ENCODE assay signal across 22 mouse cellular contexts in genomic region chr13:23515281-23515680, GRCm38 (mm10). TPM values are rescaled to one million over a fixed set of nuclear protein-coding genes. Genes with fewer than 3 reads are reported as not detected.
DNase-seq lines count a peak whose midpoint lies in the region; ATAC-seq lines count a peak whose summit lies in the region.
"Had no signal": no experiment of that assay in that cellular context is flagged by ENCODE, and none has a peak within 500 bp of the region (broad histone marks: within the 10 kb centered on the region; RNA-seq: fewer than 3 reads in every experiment).

No protein-coding gene starts in this region.

- no peak for ATAC-seq in midbrain, embryonic 13.5 days
- no peak for ATAC-seq in megakaryocyte-erythroid progenitor cell, adult 5-6 weeks (replicated peaks; ENCODE audit: low FRiP score, low TSS enrichment, poor library complexity, severe bottlenecking)
- ATAC-seq: forebrain, embryonic 14.5 days; Patski had no signal

- no peaks in the 10 kb centered on the region for H3K9me3 ChIP-seq in midbrain, embryonic 10.5 days (replicated peaks)
- no peaks in the 10 kb centered on the region for H3K9me3 ChIP-seq in midbrain, embryonic 13.5 days
- H3K9me3 ChIP-seq: embryonic facial prominence, embryonic 15.5 days; forebrain, embryonic 10.5 days; heart, embryonic 13.5 days; hindbrain, embryonic 15.5 days had no signal

- H3K4me2 ChIP-seq in midbrain, embryonic 13.5 days (replicated peaks), result no peak overlapping the region
- H3K4me2 ChIP-seq: embryonic facial prominence, embryonic 15.5 days had no signal

- 66% methylated on average over 5 of the region's 5 CpGs for WGBS in midbrain, embryonic 10.5 days
- 79% methylated on average over 5 of the region's 5 CpGs for WGBS in midbrain, embryonic 13.5 days

- no peaks in the 10 kb centered on the region for H3K27me3 ChIP-seq in midbrain, embryonic 10.5 days (ENCODE audit: low read depth, poor library complexity, severe bottlenecking)
- H3K27me3 ChIP-seq in midbrain, embryonic 13.5 days, result no peaks in the 10 kb centered on the region
- H3K27me3 ChIP-seq: embryonic facial prominence, embryonic 15.5 days; heart, embryonic 13.5 days; hindbrain, embryonic 15.5 days; Patski had no signal

- no peak overlapping the region for H3K9ac ChIP-seq in midbrain, embryonic 13.5 days (replicated peaks)
- H3K9ac ChIP-seq: embryonic facial prominence, embryonic 15.5 days; hindbrain, embryonic 15.5 days had no signal

- peak; percentile 9 for DNase-seq in cerebellum, adult 9-10 months
- DNase-seq in cerebellum, postnatal 10 days, result no peak
- DNase-seq in midbrain, embryonic 10.5 days (ENCODE audit: low spot score), result no peak
- peak; percentile 28 for DNase-seq in 416B (ENCODE audit: low read depth)
- peak; percentile 80 for DNase-seq in R1 (ENCODE audit: low read depth, low spot score)
- DNase-seq in urinary bladder, adult 2 months (ENCODE audit: low spot score), result no peak
- DNase-seq: adrenal gland, adult 8-10 months; adrenal gland, postnatal 36 days; cerebellum, adult 2 months; cerebellum, postnatal 25 days; gastrocnemius, adult 2 months; gastrocnemius, postnatal 36 days; heart, postnatal 36 days had no signal

- H3K4me1 ChIP-seq in midbrain, embryonic 10.5 days, result peaks cover 22% of the 10 kb centered on the region
- peaks cover 9% of the 10 kb centered on the region for H3K4me1 ChIP-seq in midbrain, embryonic 13.5 days (replicated peaks)

- no peak overlapping the region for H3K27ac ChIP-seq in midbrain, embryonic 10.5 days (replicated peaks)
- no peak overlapping the region for H3K27ac ChIP-seq in midbrain, embryonic 13.5 days
- H3K27ac ChIP-seq: embryonic facial prominence, embryonic 15.5 days; forebrain, embryonic 10.5 days; gastrocnemius, adult 2 months; heart, embryonic 13.5 days; hindbrain, embryonic 15.5 days had no signal

- no peaks in the 10 kb centered on the region for H3K36me3 ChIP-seq in midbrain, embryonic 10.5 days
- no peaks in the 10 kb centered on the region for H3K36me3 ChIP-seq in midbrain, embryonic 13.5 days
- H3K36me3 ChIP-seq: embryonic facial prominence, embryonic 15.5 days; forebrain, embryonic 10.5 days; heart, embryonic 13.5 days; hindbrain, embryonic 15.5 days had no signal

- H3K4me3 ChIP-seq in midbrain, embryonic 10.5 days, result 0 out of 2 replicates have a peak overlapping the region, but pooled peaks have one; percentile 0
- H3K4me3 ChIP-seq in midbrain, embryonic 13.5 days (replicated peaks), result no peak overlapping the region
- H3K4me3 ChIP-seq: embryonic facial prominence, embryonic 15.5 days; erythroblast, embryonic 14.5 days; gastrocnemius, adult 2 months had no signal

RNA-seq across cellular contexts. Expression of gene Hist1h4h, which starts 15.6 kb away (rescaled TPM):
- polyA plus RNA-seq in midbrain, embryonic 10.5 days (2016; fragmentation: Nextera tagmentation; extraction: Ambion mirVana), result 2.0 and 4.1 TPM in 2 replicates
- 6.4 and 7.4 TPM in 2 replicates for polyA plus RNA-seq in midbrain, embryonic 13.5 days (2015; fragmentation: Nextera tagmentation; extraction: Ambion mirVana)
- total RNA-seq in megakaryocyte-erythroid progenitor cell, adult 5-6 weeks (2014; fragmentation: Nextera tagmentation), result 115 and 209 TPM in 2 replicates
- 683 and 1,187 TPM in 2 replicates for total RNA-seq in megakaryocyte-erythroid progenitor cell, adult 5-6 weeks (2017)
- 27.8 and 30.5 TPM in 2 replicates for polyA plus RNA-seq in urinary bladder, adult 2 months (2012; rRNA removed)

RNA-seq across cellular contexts. Expression of gene Hist1h2af, which starts 18.4 kb away (rescaled TPM):
- polyA plus RNA-seq in midbrain, embryonic 10.5 days (2016; fragmentation: Nextera tagmentation; extraction: Ambion mirVana), result 4.7 and 9.5 TPM in 2 replicates
- polyA plus RNA-seq in midbrain, embryonic 13.5 days (2015; fragmentation: Nextera tagmentation; extraction: Ambion mirVana), result 1.3 and 3.0 TPM in 2 replicates
- total RNA-seq in megakaryocyte-erythroid progenitor cell, adult 5-6 weeks (2014; fragmentation: Nextera tagmentation), result 41.1 and 66.5 TPM in 2 replicates
- 1,297 and 1,759 TPM in 2 replicates for total RNA-seq in megakaryocyte-erythroid progenitor cell, adult 5-6 weeks (2017)
- polyA plus RNA-seq in urinary bladder, adult 2 months (2012; rRNA removed), result 1.3 and 5.2 TPM in 2 replicates

RNA-seq across cellular contexts. Expression of gene Hist1h3g, which starts 19.9 kb away (rescaled TPM):
- 5.5 and 5.6 TPM in 2 replicates for polyA plus RNA-seq in midbrain, embryonic 10.5 days (2016; fragmentation: Nextera tagmentation; extraction: Ambion mirVana)
- polyA plus RNA-seq in midbrain, embryonic 13.5 days (2015; fragmentation: Nextera tagmentation; extraction: Ambion mirVana), result 3.1 and 5.3 TPM in 2 replicates
- total RNA-seq in megakaryocyte-erythroid progenitor cell, adult 5-6 weeks (2014; fragmentation: Nextera tagmentation), result 189 and 293 TPM in 2 replicates
- total RNA-seq in megakaryocyte-erythroid progenitor cell, adult 5-6 weeks (2017), result 189 and 625 TPM in 2 replicates
- polyA plus RNA-seq in urinary bladder, adult 2 months (2012; rRNA removed), result 0.40 and 0.90 TPM in 2 replicates
- total RNA-seq: gastrocnemius, adult 2 months had no signal
- polyA plus RNA-seq: cerebellum, adult 2 months had no signal

RNA-seq across cellular contexts. Expression of gene Btn2a2, which starts 26.6 kb away (rescaled TPM):
- 0.26 and 0.38 TPM in 2 replicates for polyA plus RNA-seq in midbrain, embryonic 10.5 days (2016; fragmentation: Nextera tagmentation; extraction: Ambion mirVana)
- polyA plus RNA-seq in midbrain, embryonic 13.5 days (2015; fragmentation: Nextera tagmentation; extraction: Ambion mirVana), result 0.13 TPM in 2 replicates
- not detected in 2 replicates for total RNA-seq in megakaryocyte-erythroid progenitor cell, adult 5-6 weeks (2014; fragmentation: Nextera tagmentation)
- total RNA-seq in megakaryocyte-erythroid progenitor cell, adult 5-6 weeks (2017), result not detected in 2 replicates
- 0.04 TPM in 1 of 2 replicates, not detected in the other for polyA plus RNA-seq in urinary bladder, adult 2 months (2012; rRNA removed)
- total RNA-seq: adrenal gland, adult 8-10 months; adrenal gland, postnatal 36 days; gastrocnemius, adult 2 months; gastrocnemius, postnatal 36 days; heart, postnatal 36 days had no signal
- polyA plus RNA-seq: erythroblast, embryonic 14.5 days had no signal

RNA-seq across cellular contexts. Expression of gene Hist1h2bh, which starts 27.9 kb away (rescaled TPM):
- 1.00 and 1.0 TPM in 2 replicates for polyA plus RNA-seq in midbrain, embryonic 10.5 days (2016; fragmentation: Nextera tagmentation; extraction: Ambion mirVana)
- polyA plus RNA-seq in midbrain, embryonic 13.5 days (2015; fragmentation: Nextera tagmentation; extraction: Ambion mirVana), result 0.31 and 0.35 TPM in 2 replicates
- 31.9 and 110 TPM in 2 replicates for total RNA-seq in megakaryocyte-erythroid progenitor cell, adult 5-6 weeks (2014; fragmentation: Nextera tagmentation)
- total RNA-seq in megakaryocyte-erythroid progenitor cell, adult 5-6 weeks (2017), result 85.7 and 165 TPM in 2 replicates
- polyA plus RNA-seq in urinary bladder, adult 2 months (2012; rRNA removed), result 0.60 and 0.69 TPM in 2 replicates

Comparison
In these comparisons a context has a peak if more than half of its experiments do, and no peak if none do; other contexts are left out.
1. DNase-seq: peak in cerebellum, adult 9-10 months (single experiment), 416B (single experiment) and R1 (single experiment); none in cerebellum, postnatal 10 days (0 of 2), midbrain, embryonic 10.5 days (single experiment) and urinary bladder, adult 2 months (single experiment).